Mouse (Mus musculus): ENCODE data around the gene Dgkh. TPM values are rescaled to one million over a fixed set of nuclear protein-coding genes. Genes with fewer than 3 reads are reported as not detected.
"Not testable (repeated sequence)": the region's sequence is repeated elsewhere in the genome, so short reads cannot be mapped to it uniquely, and the experiment has no call there.

Gene Dgkh
- total RNA-seq, 4 experiments from 2014 or later: 4.3 to 7.0 (median 5.9) TPM

- no peak for DNase-seq (ENCODE audit: low spot score)
Measured at GRCm38 (mm10) chr14:78630923-78631875, 101.4 kb downstream of the Dgkh start.

- DNase-seq (ENCODE audit: low spot score): peak; percentile 30
Measured at GRCm38 (mm10) chr14:78627516-78628275, 104.9 kb downstream of the Dgkh start.

- DNase-seq (ENCODE audit: low spot score): no peak
Measured at GRCm38 (mm10) chr14:78618883-78619295, 113.7 kb downstream of the Dgkh start.

GRCm38 (mm10) chr14:78613569-78613968 lies 119.0 kb downstream of the Dgkh start:
- DNase-seq (ENCODE audit: low spot score): no peak

- DNase-seq (ENCODE audit: low spot score): no peak
Measured at GRCm38 (mm10) chr14:78612111-78612788, 120.3 kb downstream of the Dgkh start.

GRCm38 (mm10) chr14:78594916-78595315 lies 137.7 kb downstream of the Dgkh start:
- DNase-seq (ENCODE audit: low spot score): no peak

GRCm38 (mm10) chr14:78592965-78593364 lies 139.6 kb downstream of the Dgkh start:
- no peak for DNase-seq (ENCODE audit: low spot score)

- DNase-seq (ENCODE audit: low spot score): no peak
Measured at GRCm38 (mm10) chr14:78590335-78590734, 142.2 kb downstream of the Dgkh start.

GRCm38 (mm10) chr14:78584222-78584621 lies 148.4 kb downstream of the Dgkh start:
- no peak for DNase-seq (ENCODE audit: low spot score)

GRCm38 (mm10) chr14:78583168-78583567 lies 149.4 kb downstream of the Dgkh start:
- DNase-seq (ENCODE audit: low spot score): no peak

GRCm38 (mm10) chr14:78575899-78576298 lies 156.7 kb downstream of the Dgkh start:
- DNase-seq (ENCODE audit: low spot score): no peak

GRCm38 (mm10) chr14:78568410-78568809 lies 164.2 kb downstream of the Dgkh start:
- no peak for DNase-seq (ENCODE audit: low spot score)

- no peak for DNase-seq (ENCODE audit: low spot score)
Measured at GRCm38 (mm10) chr14:78566431-78566830, 166.1 kb downstream of the Dgkh start.

GRCm38 (mm10) chr14:78564292-78564691 lies 168.3 kb downstream of the Dgkh start:
- DNase-seq (ENCODE audit: low spot score): no peak

GRCm38 (mm10) chr14:78563211-78563610 lies 169.4 kb downstream of the Dgkh start:
- no peak for DNase-seq (ENCODE audit: low spot score)

GRCm38 (mm10) chr14:78562121-78562520 lies 170.5 kb downstream of the Dgkh start:
- no peak for DNase-seq (ENCODE audit: low spot score)

- no peak for DNase-seq (ENCODE audit: low spot score)
Measured at GRCm38 (mm10) chr14:78559042-78559441, 173.5 kb downstream of the Dgkh start.

- DNase-seq (ENCODE audit: low spot score): not testable (repeated sequence)
Measured at GRCm38 (mm10) chr14:78554830-78555229, 177.7 kb downstream of the Dgkh start.

- DNase-seq (ENCODE audit: low spot score): no peak
Measured at GRCm38 (mm10) chr14:78553661-78554060, 178.9 kb downstream of the Dgkh start.

GRCm38 (mm10) chr14:78548807-78549206 lies 183.8 kb downstream of the Dgkh start:
- peak; percentile 68 for DNase-seq (ENCODE audit: low spot score)

- DNase-seq (ENCODE audit: low spot score): no peak
Measured at GRCm38 (mm10) chr14:78541319-78541718, 191.3 kb downstream of the Dgkh start.

- no peak for DNase-seq (ENCODE audit: low spot score)
Measured at GRCm38 (mm10) chr14:78539821-78540220, 192.8 kb downstream of the Dgkh start.

All from heart, adult 8-10 months (tissue).